Mouse (Mus musculus) forebrain, embryonic 12.5 days (tissue): ENCODE data around the gene Spaca7. TPM values are rescaled to one million over a fixed set of nuclear protein-coding genes. Genes with fewer than 3 reads are reported as not detected.

Experiments used
- ATAC-seq: fragments of 200-750 bp; cut with Nextera tagmentation; 2 replicates; pipeline ENCODE4 v1.8.0; 2017; ENCODE audit warnings: moderate TSS enrichment; ENCODE audit not compliant: low FRiP score
- H3K27ac ChIP-seq: fragments of 300-500 bp; sonication (generic); 2 replicates; pipeline ENCODE4 v1.5.1; 2016; ENCODE audit warnings: mild to moderate bottlenecking
- H3K27me3 ChIP-seq: fragments of 300-500 bp; sonication (generic); 2 replicates; pipeline ENCODE4 v1.6.1; 2016; ENCODE audit warnings: mild to moderate bottlenecking
- H3K36me3 ChIP-seq: fragments of 300-500 bp; sonication (generic); replicated peaks from 2 replicates; pipeline ENCODE4 v1.6.1; 2016; ENCODE audit warnings: mild to moderate bottlenecking
- H3K4me1 ChIP-seq: fragments of 300-500 bp; sonication (generic); 2 replicates; pipeline ENCODE4 v1.6.1; 2016
- H3K4me2 ChIP-seq: fragments of 300-500 bp; sonication (generic); 2 replicates; pipeline ENCODE4 v1.6.1; 2016; ENCODE audit warnings: mild to moderate bottlenecking, moderate library complexity
- H3K4me3 ChIP-seq: fragments of 300-500 bp; sonication (generic); replicated peaks from 2 replicates; pipeline ENCODE4 v1.5.1; 2016; ENCODE audit warnings: mild to moderate bottlenecking
- H3K9ac ChIP-seq: fragments of 300-500 bp; sonication (generic); 2 replicates; pipeline ENCODE4 v1.6.1; 2016; ENCODE audit warnings: mild to moderate bottlenecking
- H3K9me3 ChIP-seq: fragments of 300-500 bp; sonication (generic); 2 replicates; pipeline ENCODE4 v1.6.1; 2016
- WGBS: fragments of 180-500 bp; shearing (Covaris S2); methylation state at CpG from one replicate; pipeline ENCODE4 v1.1.7; 2016; 5-methylcytosine and 5-hydroxymethylcytosine counted together
- polyA plus RNA-seq: library from polyadenylated mRNA; unstranded; fragments of >200 nt; fragmentation: Nextera tagmentation; extraction: Ambion mirVana; gene quantifications from 2 replicates; pipeline ENCODE4 v1.2.1, GENCODE M21; 2016

Spaca7 gene
- polyA plus RNA-seq, result not detected in 2 replicates

DNA sequence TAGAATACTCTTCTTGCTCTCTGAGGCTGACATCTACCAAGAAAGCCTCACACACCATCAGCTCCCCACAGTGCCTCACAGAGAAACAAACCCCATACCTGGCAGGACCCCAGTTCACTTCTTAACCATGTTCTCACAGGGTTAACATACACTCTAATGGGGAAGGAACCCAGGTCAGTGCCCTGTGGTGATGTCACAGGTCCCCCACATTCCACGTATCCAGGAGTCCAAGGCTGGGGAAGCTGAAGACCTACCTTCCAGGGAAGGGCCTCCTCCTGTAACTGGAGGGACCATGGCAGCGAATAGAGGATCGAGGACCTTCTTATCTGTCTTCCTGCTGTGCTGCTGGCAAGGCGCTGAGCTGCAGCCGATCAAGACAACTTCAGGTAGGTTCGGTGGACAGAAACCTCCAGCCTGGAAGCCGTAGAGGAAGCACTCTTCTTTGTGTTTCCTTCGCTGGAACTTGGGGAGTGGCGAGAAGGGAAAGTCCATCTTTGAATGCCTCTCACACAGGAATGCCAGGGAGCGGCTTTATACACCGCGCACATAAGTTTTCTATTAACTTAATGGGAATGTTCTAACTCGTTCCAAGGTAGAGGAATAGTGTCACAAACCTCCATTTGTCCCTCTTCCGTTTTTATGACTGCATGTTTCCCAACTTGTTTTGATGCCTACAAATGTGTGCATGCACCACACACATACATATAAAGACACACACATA is at the start of gene Spaca7:
Gene Spaca7 (plus strand): TSS at position 216 of the 721 bp plus-strand sequence.
- no peaks in the 10 kb centered on the region for H3K36me3 ChIP-seq
- ATAC-seq, result no peak

DNA sequence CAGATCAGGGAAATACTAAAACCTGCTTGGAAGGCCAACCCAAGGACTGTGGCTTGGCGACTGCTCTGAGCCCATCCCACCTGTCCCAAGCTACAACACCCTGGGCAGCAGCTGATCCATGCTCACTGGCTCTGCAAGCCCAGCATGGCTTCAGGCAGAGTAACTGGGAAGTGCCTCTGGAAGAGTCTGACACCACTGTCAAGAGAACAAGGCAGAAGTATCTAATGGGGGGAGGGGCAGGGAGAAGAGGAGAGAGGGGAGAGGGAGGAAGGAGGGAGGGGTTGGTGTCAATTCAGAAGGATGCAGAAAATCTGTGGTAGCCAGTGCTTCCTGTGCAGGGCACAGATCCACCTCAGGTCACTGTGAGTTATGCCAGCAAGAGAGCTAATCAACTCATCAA is 48.5 kb upstream of the Spaca7 start:
- H3K27me3 ChIP-seq, result peaks cover 11% of the 10 kb centered on the region; the same call in 1 of the 2 replicates
- no peak for ATAC-seq
- H3K4me1 ChIP-seq, result peaks cover 21% of the 10 kb centered on the region; the same call in 1 of the 2 replicates
- H3K4me3 ChIP-seq, result no peak overlapping the region
- no peak overlapping the region for H3K27ac ChIP-seq
- no peak overlapping the region for H3K9ac ChIP-seq
- no peaks in the 10 kb centered on the region for H3K36me3 ChIP-seq
- 28% methylated on average over 1 of the region's 1 CpGs for WGBS
- H3K9me3 ChIP-seq, result peaks cover 4% of the 10 kb centered on the region; the same call in 1 of the 2 replicates
- no peak overlapping the region for H3K4me2 ChIP-seq

More for the DNA sequence above, at the start of gene Spaca7:
- 83% methylated on average over 14 of the region's 14 CpGs for WGBS
- Histone ChIP-seq H3K9me3 (no peaks in the 10 kb centered on the region), H3K4me3 (no peak within 1 kb of the TSS), H3K4me1 (peaks cover 6% of the 10 kb centered on the region; the same call in 1 of the 2 replicates), H3K9ac (no peak within 1 kb of the TSS), H3K4me2 (no peak within 1 kb of the TSS), H3K27me3 (peaks cover 20% of the 10 kb centered on the region), H3K27ac (no peak within 1 kb of the TSS)

DNA sequence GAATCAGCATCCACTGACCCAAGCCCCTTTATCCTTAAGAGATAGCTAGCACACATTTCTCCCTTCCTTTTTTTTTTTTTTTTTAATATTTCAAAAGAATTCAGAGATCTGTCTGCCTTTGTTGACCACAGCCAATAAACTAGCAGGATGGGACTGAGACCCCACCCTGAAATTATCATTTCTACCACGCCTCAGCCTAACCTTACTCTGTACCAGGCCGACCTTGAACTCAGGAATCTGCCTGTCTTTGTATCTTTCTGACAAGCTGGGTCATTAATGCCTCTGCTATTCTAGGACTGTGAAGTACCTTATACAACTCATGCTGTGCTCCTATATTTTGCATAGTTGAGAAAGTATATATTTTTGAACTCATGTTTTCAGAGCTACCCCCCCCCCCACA is 44.2 kb upstream of the Spaca7 start:
- H3K4me1 ChIP-seq, result peaks cover 7% of the 10 kb centered on the region; the same call in 1 of the 2 replicates
- H3K27ac ChIP-seq, result no peak overlapping the region
- 74% methylated on average over 2 of the region's 2 CpGs for WGBS
- no peaks in the 10 kb centered on the region for H3K9me3 ChIP-seq
- no peak for ATAC-seq
- H3K27me3 ChIP-seq, result peaks cover 17% of the 10 kb centered on the region; the same call in 1 of the 2 replicates
- H3K4me2 ChIP-seq, result no peak overlapping the region
- H3K36me3 ChIP-seq, result no peaks in the 10 kb centered on the region
- H3K9ac ChIP-seq, result no peak overlapping the region
- H3K4me3 ChIP-seq, result no peak overlapping the region

DNA sequence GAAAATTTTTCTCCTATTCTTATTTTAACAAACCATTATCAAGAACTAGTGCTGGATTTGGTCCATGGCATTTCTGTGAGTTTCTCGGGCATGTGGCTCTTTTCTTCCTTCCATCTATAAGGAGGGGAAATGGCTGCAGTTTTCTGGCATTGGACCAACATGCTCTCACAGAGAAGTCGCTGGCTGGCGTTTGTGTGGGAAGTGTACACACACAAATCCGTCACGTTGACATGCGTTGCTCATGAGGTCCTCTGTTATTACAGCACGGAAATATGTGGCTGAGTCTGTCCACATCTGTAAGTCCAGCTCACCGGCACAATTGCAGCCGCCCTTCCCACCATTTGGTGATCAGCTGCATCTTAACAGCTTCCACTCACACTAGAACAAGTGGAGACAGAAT is 37.2 kb upstream of the Spaca7 start:
- Histone ChIP-seq H3K9me3 (no peaks in the 10 kb centered on the region), H3K4me1 (no peaks in the 10 kb centered on the region), H3K27me3 (0 out of 2 replicates have a peak, but pooled peaks cover 2% of the 10 kb centered on the region), H3K4me2 (no peak overlapping the region), H3K36me3 (no peaks in the 10 kb centered on the region), H3K9ac (no peak overlapping the region), H3K27ac (no peak overlapping the region), H3K4me3 (no peak overlapping the region)
- ATAC-seq, result no peak
- 81% methylated on average over 9 of the region's 9 CpGs for WGBS

DNA sequence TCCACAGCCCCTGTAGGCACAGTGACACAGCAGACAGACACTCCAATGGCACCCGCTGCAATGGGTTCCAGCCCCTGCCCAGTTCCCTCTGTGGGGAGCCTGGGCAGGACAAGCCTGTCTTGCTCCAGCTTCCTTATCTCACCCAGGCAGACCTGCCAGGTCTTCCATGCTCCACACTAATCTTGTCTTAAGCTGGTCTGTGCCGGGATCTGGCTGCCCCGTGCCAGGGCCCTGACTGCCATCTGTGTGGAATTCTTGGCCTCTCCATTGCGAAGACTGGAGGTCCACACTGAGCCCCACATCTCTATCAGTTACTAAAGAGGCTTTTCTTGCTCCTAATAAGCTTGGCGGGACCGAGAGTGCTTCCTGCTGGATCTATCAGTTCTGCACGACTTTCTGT is 36.5 kb upstream of the Spaca7 start:
- ATAC-seq, result no peak
- H3K4me2 ChIP-seq, result no peak overlapping the region
- H3K9ac ChIP-seq, result no peak overlapping the region
- H3K27ac ChIP-seq, result no peak overlapping the region
- no peaks in the 10 kb centered on the region for H3K36me3 ChIP-seq
- 86% methylated on average over 7 of the region's 7 CpGs for WGBS
- H3K9me3 ChIP-seq, result no peaks in the 10 kb centered on the region
- H3K4me3 ChIP-seq, result no peak overlapping the region
- no peaks in the 10 kb centered on the region for H3K4me1 ChIP-seq
- H3K27me3 ChIP-seq, result no peaks in the 10 kb centered on the region

DNA sequence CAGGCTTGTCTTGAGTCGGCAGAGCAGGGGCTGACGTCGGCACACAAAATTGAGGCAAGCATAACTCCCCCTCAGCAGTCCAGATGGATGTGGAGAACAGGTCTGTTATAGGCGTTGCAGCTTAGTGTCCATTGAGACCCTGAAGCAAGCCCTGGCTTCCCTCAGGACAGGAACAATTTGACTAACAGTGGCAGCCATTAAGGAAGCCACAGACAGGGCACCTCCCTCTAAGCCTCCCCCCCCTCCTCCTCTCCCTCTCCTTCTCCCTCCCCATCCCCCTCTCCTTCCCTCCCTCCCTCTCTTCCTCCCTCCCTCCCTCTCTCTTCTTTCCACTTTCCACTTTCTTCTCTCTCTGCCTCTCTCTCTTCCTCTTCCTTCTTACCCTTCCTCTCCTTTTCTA is 27.6 kb upstream of the Spaca7 start:
- peaks cover 10% of the 10 kb centered on the region; the same call in 1 of the 2 replicates for H3K27me3 ChIP-seq
- 53% methylated on average over 4 of the region's 4 CpGs for WGBS
- H3K9me3 ChIP-seq, result no peaks in the 10 kb centered on the region
- peaks cover 25% of the 10 kb centered on the region for H3K4me1 ChIP-seq
- H3K36me3 ChIP-seq, result no peaks in the 10 kb centered on the region
- ATAC-seq, result no peak
- no peak overlapping the region for H3K27ac ChIP-seq
- no peak overlapping the region for H3K9ac ChIP-seq
- H3K4me2 ChIP-seq, result no peak overlapping the region
- H3K4me3 ChIP-seq, result no peak overlapping the region

DNA sequence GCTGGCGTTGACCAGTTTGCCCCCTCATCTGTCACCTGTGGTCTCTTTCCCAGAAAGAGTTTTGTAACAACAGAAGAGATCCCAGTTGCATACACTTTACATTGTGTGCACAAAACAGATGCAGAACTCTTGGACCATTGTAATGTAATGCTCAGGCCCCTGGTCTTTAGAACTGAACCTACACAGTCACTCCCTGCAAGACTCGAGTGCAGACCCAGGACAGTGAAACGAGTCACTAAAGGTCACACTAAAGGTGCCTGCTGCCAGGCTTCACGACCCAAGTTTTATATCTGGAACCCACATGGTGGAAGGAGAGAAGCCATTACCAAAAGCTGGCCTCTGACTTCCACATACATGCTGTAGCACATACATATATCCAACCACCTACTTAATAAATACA is 27.2 kb upstream of the Spaca7 start:
- Histone ChIP-seq H3K27ac (no peak overlapping the region), H3K4me3 (no peak overlapping the region), H3K36me3 (no peaks in the 10 kb centered on the region), H3K9me3 (no peaks in the 10 kb centered on the region), H3K4me1 (peaks cover 25% of the 10 kb centered on the region), H3K4me2 (no peak overlapping the region), H3K9ac (no peak overlapping the region), H3K27me3 (peaks cover 10% of the 10 kb centered on the region; the same call in 1 of the 2 replicates)
- no peak for ATAC-seq
- 78% methylated on average over 4 of the region's 4 CpGs for WGBS

DNA sequence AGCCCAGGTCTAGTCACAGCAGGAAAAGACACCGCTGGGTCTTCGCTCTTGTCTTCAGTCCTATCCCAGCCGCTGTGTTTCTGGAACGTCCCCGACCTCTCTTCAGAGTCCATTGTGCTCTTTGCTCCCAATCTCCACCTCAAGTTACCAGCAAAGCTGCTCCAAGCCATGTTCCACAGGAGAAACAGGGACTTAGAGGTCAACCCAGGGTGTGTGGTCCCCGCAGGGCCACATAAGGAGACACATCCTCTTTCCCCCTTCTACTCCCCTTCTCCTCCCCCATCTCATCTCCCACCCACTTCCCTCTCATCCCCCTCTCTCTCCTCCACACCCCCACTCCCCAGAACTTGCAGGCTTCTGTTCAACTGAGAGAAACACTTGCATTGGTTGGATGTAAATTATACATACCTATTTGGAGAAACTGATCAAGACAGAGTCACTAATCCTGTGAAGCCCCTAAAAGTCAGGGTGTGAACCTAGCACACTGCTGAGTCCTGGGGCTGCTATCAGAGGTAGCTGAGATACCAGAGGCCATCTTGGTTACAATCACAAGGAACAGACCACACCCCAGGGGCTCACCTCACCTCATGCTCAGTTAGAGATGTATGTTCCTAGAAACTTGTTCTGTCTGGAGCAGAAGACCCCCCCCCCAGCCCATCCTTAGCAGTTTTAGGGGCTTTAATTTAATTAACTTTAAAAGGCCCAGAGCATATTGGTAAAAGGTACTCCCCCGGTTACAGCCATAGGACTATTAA is 25.2 kb upstream of the Spaca7 start:
- H3K9me3 ChIP-seq, result peaks cover 7% of the 10 kb centered on the region; the same call in 1 of the 2 replicates
- H3K4me2 ChIP-seq, result no peak overlapping the region; the same call in 1 of the 2 replicates
- H3K36me3 ChIP-seq, result no peaks in the 10 kb centered on the region
- no peak overlapping the region for H3K4me3 ChIP-seq
- no peak overlapping the region for H3K9ac ChIP-seq
- peaks cover 7% of the 10 kb centered on the region; the same call in 1 of the 2 replicates for H3K27me3 ChIP-seq
- H3K4me1 ChIP-seq, result peaks cover 25% of the 10 kb centered on the region
- WGBS, result 29% methylated on average over 7 of the region's 7 CpGs
- H3K27ac ChIP-seq, result peak overlapping the region; percentile 80
- 0 out of 2 replicates have a peak, but pooled peaks have one; percentile 2 for ATAC-seq

DNA sequence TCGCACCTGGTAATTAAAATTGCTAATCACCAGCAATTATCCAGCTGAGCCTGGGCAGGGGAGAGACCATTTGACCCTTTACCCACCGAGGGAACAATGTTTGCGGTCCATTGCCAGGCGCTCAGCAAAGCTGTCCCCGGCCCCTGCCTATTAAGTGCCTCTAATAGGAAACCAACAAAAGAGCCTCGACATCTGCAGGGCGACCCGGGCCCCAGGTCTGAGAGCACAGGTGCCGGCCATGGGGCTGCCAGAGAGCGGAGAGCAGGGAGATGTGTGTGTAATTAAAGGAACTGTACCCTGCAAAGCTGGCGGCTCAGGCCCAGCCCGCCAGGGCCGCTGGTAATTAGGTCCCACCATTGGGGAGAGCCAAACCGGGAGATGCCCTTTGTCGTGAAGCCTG is 24.6 kb upstream of the Spaca7 start:
- Histone ChIP-seq H3K9ac (no peak overlapping the region), H3K27ac (peak overlapping the region; percentile 80), H3K9me3 (peaks cover 7% of the 10 kb centered on the region; the same call in 1 of the 2 replicates), H3K36me3 (no peaks in the 10 kb centered on the region), H3K4me2 (peak overlapping the region; percentile 27), H3K4me1 (peaks cover 25% of the 10 kb centered on the region), H3K4me3 (no peak overlapping the region), H3K27me3 (peaks cover 12% of the 10 kb centered on the region)
- peak; percentile 92 for ATAC-seq
- under 1% methylated on average over 15 of the region's 15 CpGs for WGBS

DNA sequence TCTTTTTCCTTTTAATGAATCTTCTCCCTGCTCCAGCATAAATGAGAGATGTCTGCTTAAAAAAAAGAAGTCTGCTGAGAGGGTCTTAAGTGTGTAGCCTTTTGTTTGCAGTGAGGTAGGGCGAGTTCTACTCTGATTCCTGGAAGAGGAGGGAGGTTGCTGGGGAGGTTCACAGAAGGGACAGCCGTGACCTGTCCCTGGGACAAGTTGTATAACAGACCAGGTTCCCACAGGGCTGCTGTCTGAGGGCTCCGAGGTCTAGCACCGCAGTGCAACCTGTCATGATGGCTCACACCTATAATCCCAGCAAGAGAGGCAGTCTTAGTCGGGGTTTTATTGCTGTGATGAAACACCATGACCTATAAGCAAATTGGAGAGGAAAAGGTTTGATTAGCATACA is 24.1 kb upstream of the Spaca7 start:
- H3K27ac ChIP-seq, result peak overlapping the region; percentile 80
- 9% methylated on average over 5 of the region's 5 CpGs for WGBS
- no peak overlapping the region for H3K9ac ChIP-seq
- peaks cover 25% of the 10 kb centered on the region for H3K4me1 ChIP-seq
- H3K27me3 ChIP-seq, result peaks cover 16% of the 10 kb centered on the region
- peaks cover 7% of the 10 kb centered on the region; the same call in 1 of the 2 replicates for H3K9me3 ChIP-seq
- H3K4me2 ChIP-seq, result peak overlapping the region; percentile 27
- no peaks in the 10 kb centered on the region for H3K36me3 ChIP-seq
- peak; percentile 49 for ATAC-seq
- H3K4me3 ChIP-seq, result no peak overlapping the region

DNA sequence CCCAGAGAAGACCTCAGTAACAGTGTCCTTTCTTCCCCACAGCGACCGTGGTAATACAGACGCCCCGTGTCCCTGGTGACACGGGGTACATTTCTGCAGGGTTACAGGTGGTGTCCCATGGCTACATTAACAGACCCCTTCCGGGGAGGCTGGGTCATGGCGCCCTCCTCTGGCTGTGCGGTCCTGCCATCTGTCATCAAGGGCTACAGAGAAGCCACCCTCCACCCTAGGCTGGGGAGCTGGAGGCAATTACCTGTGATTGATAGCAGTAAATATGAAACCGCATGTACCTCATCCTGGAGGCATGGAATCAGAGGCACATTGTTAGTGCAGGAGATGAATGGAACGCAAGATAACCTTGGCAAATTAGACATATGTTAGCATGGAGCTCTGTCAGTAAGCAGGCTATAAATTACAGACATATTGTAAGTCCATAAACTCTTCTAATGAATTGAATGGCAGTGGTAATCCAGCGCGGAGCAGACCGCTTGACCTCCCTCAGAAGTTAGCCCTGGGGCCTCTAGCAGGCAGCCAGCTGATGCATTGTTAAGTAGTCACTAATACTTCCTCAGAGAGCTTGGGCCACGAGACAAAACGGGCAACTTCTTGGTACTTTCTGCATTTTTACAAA is 17.2 kb upstream of the Spaca7 start:
- Histone ChIP-seq H3K36me3 (no peaks in the 10 kb centered on the region), H3K9ac (no peak overlapping the region), H3K4me1 (peaks cover 20% of the 10 kb centered on the region), H3K27me3 (peaks cover 60% of the 10 kb centered on the region), H3K9me3 (peaks cover 7% of the 10 kb centered on the region; the same call in 1 of the 2 replicates), H3K4me2 (no peak overlapping the region), H3K4me3 (no peak overlapping the region), H3K27ac (no peak overlapping the region)
- ATAC-seq, result no peak
- 40% methylated on average over 15 of the region's 15 CpGs for WGBS

DNA sequence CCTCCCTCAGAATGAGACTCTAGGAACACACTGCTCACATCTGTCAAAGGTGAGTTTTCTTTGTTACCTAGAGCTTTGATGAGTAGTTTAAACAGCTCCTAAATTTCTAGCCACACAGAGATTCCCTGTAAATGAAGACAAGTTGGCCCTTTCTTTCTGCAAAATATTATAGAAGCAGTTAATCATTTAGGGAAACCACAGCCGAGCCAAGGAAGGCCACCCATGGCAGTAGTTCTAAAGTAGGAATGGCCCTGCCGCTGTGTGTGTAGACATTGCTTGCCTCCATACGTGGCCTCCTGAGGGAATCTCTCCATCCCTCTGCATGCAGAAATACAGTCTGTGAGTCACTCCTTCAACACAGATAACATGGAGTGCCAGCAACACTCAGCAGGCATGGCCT is 14.0 kb upstream of the Spaca7 start:
- Histone ChIP-seq H3K4me2 (no peak overlapping the region), H3K9ac (no peak overlapping the region), H3K4me3 (no peak overlapping the region), H3K36me3 (no peaks in the 10 kb centered on the region), H3K27ac (no peak overlapping the region), H3K9me3 (no peaks in the 10 kb centered on the region), H3K27me3 (peaks cover 75% of the 10 kb centered on the region), H3K4me1 (peaks cover 27% of the 10 kb centered on the region)
- no peak for ATAC-seq
- WGBS, result 78% methylated on average over 3 of the region's 3 CpGs
